Mouse (Mus musculus) limb, embryonic 13.5 days (tissue): ENCODE measurements around the gene Olfr965. TPM values are rescaled to one million over a fixed set of nuclear protein-coding genes. Genes with fewer than 3 reads are reported as not detected.
"Not testable (repeated sequence)": the region's sequence is repeated elsewhere in the genome, so short reads cannot be mapped to it uniquely, and the experiment has no call there.

Source experiments
- ATAC-seq: fragments of 200-750 bp; cut with Nextera tagmentation; 2 replicates; pipeline ENCODE4 v1.8.0; 2017; ENCODE audit warnings: low read depth, moderate number of reproducible peaks, moderate TSS enrichment; ENCODE audit not compliant: low FRiP score
- H3K27ac ChIP-seq: fragments of 300-500 bp; sonication (generic); 2 replicates; pipeline ENCODE4 v1.5.1; 2015; ENCODE audit warnings: inconsistent platforms, mild to moderate bottlenecking, moderate library complexity
- H3K27me3 ChIP-seq: fragments of 300-500 bp; sonication (generic); 2 replicates; pipeline ENCODE4 v1.6.1; 2015; ENCODE audit warnings: mild to moderate bottlenecking, inconsistent platforms
- H3K36me3 ChIP-seq: fragments of 300-500 bp; sonication (generic); 2 replicates; pipeline ENCODE4 v1.6.1; 2015; ENCODE audit warnings: inconsistent platforms, mild to moderate bottlenecking, moderate library complexity
- H3K4me1 ChIP-seq: fragments of 300-500 bp; sonication (generic); 2 replicates; pipeline ENCODE4 v1.6.1; 2015; ENCODE audit warnings: inconsistent platforms
- H3K4me2 ChIP-seq: fragments of 300-500 bp; sonication (generic); replicated peaks from 2 replicates; pipeline ENCODE4 v1.6.1; 2015; ENCODE audit warnings: inconsistent platforms, mild to moderate bottlenecking, moderate library complexity
- H3K4me3 ChIP-seq: fragments of 300-500 bp; sonication (generic); 2 replicates; pipeline ENCODE4 v1.5.1; 2015; ENCODE audit warnings: moderate library complexity, mild to moderate bottlenecking, inconsistent platforms
- H3K9ac ChIP-seq: fragments of 300-500 bp; sonication (generic); 2 replicates; pipeline ENCODE4 v1.6.1; 2015; ENCODE audit warnings: mild to moderate bottlenecking, inconsistent platforms
- H3K9me3 ChIP-seq: fragments of 300-500 bp; sonication (generic); 2 replicates; pipeline ENCODE4 v1.6.1; 2016; ENCODE audit warnings: inconsistent platforms
- WGBS: fragments of 180-500 bp; shearing (Covaris S2); methylation state at CpG from one replicate; pipeline ENCODE4 v1.1.7; 2015; 5-methylcytosine and 5-hydroxymethylcytosine counted together
- polyA plus RNA-seq: library from polyadenylated mRNA; unstranded; fragments of >200 nt; fragmentation: Nextera tagmentation; extraction: Ambion mirVana; gene quantifications from 2 replicates; pipeline ENCODE4 v1.2.1, GENCODE M21; 2015

Olfr965 gene
- not detected in 2 replicates for polyA plus RNA-seq

GRCm38 (mm10) chr9:39711053-39711452 is at the start of gene Olfr965:
Gene Olfr965, plus strand, starts transcription at chr9:39711353.
- no peaks in the 10 kb centered on the region for H3K4me1 ChIP-seq

GRCm38 (mm10) chr9:39666905-39667304 is 44.2 kb upstream of the Olfr965 start, which contains the start of gene Olfr963:
Gene Olfr963, plus strand, starts transcription at chr9:39667205.
- Histone ChIP-seq H3K27ac (no peak within 1 kb of the TSS), H3K36me3 (no peaks in the 10 kb centered on the region), H3K9me3 (no peaks in the 10 kb centered on the region; the same call in 1 of the 2 replicates), H3K4me1 (no peaks in the 10 kb centered on the region), H3K4me3 (no peak within 1 kb of the TSS), H3K4me2 (no peak within 1 kb of the TSS), H3K9ac (no peak within 1 kb of the TSS), H3K27me3 (no peaks in the 10 kb centered on the region)
- ATAC-seq, result no peak
- 88% methylated on average over 1 of the region's 1 CpGs for WGBS

More at GRCm38 (mm10) chr9:39711053-39711452, at the start of gene Olfr965:
- no peak within 1 kb of the TSS for H3K4me2 ChIP-seq
- no peaks in the 10 kb centered on the region for H3K36me3 ChIP-seq
- no peak within 1 kb of the TSS for H3K4me3 ChIP-seq
- no peaks in the 10 kb centered on the region for H3K27me3 ChIP-seq
- no peak for ATAC-seq
- no peak within 1 kb of the TSS for H3K9ac ChIP-seq
- no peak within 1 kb of the TSS for H3K27ac ChIP-seq
- no peaks in the 10 kb centered on the region for H3K9me3 ChIP-seq

- Histone ChIP-seq H3K4me2 (no peak overlapping the region), H3K9me3 (no peaks in the 10 kb centered on the region), H3K9ac (no peak overlapping the region), H3K27me3 (no peaks in the 10 kb centered on the region), H3K36me3 (no peaks in the 10 kb centered on the region), H3K4me3 (no peak overlapping the region), H3K27ac (no peak overlapping the region), H3K4me1 (no peaks in the 10 kb centered on the region)
- ATAC-seq, result no peak
- 71% methylated on average over 2 of the region's 2 CpGs for WGBS
Observed at GRCm38 (mm10) chr9:39669723-39670122, 41.4 kb upstream of the Olfr965 start.

- no peak for ATAC-seq
- WGBS, result 93% methylated on average over 2 of the region's 2 CpGs
- H3K4me1 ChIP-seq, result no peaks in the 10 kb centered on the region
- no peak overlapping the region for H3K9ac ChIP-seq
- H3K9me3 ChIP-seq, result no peaks in the 10 kb centered on the region
- no peak overlapping the region for H3K4me3 ChIP-seq
- H3K36me3 ChIP-seq, result no peaks in the 10 kb centered on the region
- H3K27me3 ChIP-seq, result no peaks in the 10 kb centered on the region
- no peak overlapping the region for H3K27ac ChIP-seq
- H3K4me2 ChIP-seq, result no peak overlapping the region
Observed at GRCm38 (mm10) chr9:39674820-39675219, 36.3 kb upstream of the Olfr965 start.

GRCm38 (mm10) chr9:39678557-39678956 is 32.6 kb upstream of the Olfr965 start:
- Histone ChIP-seq H3K27me3 (no peaks in the 10 kb centered on the region), H3K4me3 (no peak overlapping the region), H3K9me3 (no peaks in the 10 kb centered on the region), H3K4me1 (no peaks in the 10 kb centered on the region), H3K9ac (no peak overlapping the region), H3K4me2 (no peak overlapping the region), H3K36me3 (no peaks in the 10 kb centered on the region), H3K27ac (no peak overlapping the region)
- 89% methylated on average over 2 of the region's 2 CpGs for WGBS
- no peak for ATAC-seq

GRCm38 (mm10) chr9:39679280-39679679 is 31.9 kb upstream of the Olfr965 start:
- H3K4me3 ChIP-seq, result no peak overlapping the region
- ATAC-seq, result no peak

GRCm38 (mm10) chr9:39701123-39701522 is 10.0 kb upstream of the Olfr965 start:
- not testable (repeated sequence) for H3K27ac ChIP-seq, H3K9ac ChIP-seq, H3K27me3 ChIP-seq, ATAC-seq, H3K36me3 ChIP-seq, H3K9me3 ChIP-seq, H3K4me1 ChIP-seq, H3K4me2 ChIP-seq, H3K4me3 ChIP-seq
- WGBS, result 83% methylated on average over 8 of the region's 8 CpGs

More at GRCm38 (mm10) chr9:39679280-39679679, 31.9 kb upstream of the Olfr965 start:
- Histone ChIP-seq H3K27me3 (no peaks in the 10 kb centered on the region), H3K9me3 (no peaks in the 10 kb centered on the region), H3K9ac (no peak overlapping the region), H3K4me2 (no peak overlapping the region), H3K27ac (no peak overlapping the region), H3K36me3 (no peaks in the 10 kb centered on the region), H3K4me1 (no peaks in the 10 kb centered on the region)
- 60% methylated on average over 2 of the region's 2 CpGs for WGBS

- Histone ChIP-seq H3K4me3 (no peak within 1 kb of the TSS), H3K27ac (no peak within 1 kb of the TSS), H3K9ac (no peak within 1 kb of the TSS), H3K27me3 (no peaks in the 10 kb centered on the region), H3K4me2 (no peak within 1 kb of the TSS), H3K4me1 (no peaks in the 10 kb centered on the region), H3K9me3 (no peaks in the 10 kb centered on the region), H3K36me3 (no peaks in the 10 kb centered on the region)
- no peak for ATAC-seq
Observed at GRCm38 (mm10) chr9:39707017-39707416, 4.1 kb upstream of the Olfr965 start, which contains the start of gene Olfr149. Gene Olfr149, minus strand, starts transcription at chr9:39707117.

- H3K4me3 ChIP-seq, result no peak overlapping the region
- no peak for ATAC-seq
- no peaks in the 10 kb centered on the region for H3K27me3 ChIP-seq
- no peaks in the 10 kb centered on the region for H3K36me3 ChIP-seq
- H3K27ac ChIP-seq, result no peak overlapping the region
- no peaks in the 10 kb centered on the region for H3K9me3 ChIP-seq
- H3K9ac ChIP-seq, result no peak overlapping the region
- H3K4me2 ChIP-seq, result no peak overlapping the region
- WGBS, result 66% methylated on average over 3 of the region's 3 CpGs
- H3K4me1 ChIP-seq, result no peaks in the 10 kb centered on the region
Observed at GRCm38 (mm10) chr9:39708958-39709357, 2.2 kb upstream of the Olfr965 start.

- Histone ChIP-seq H3K27ac (no peak within 1 kb of the TSS), H3K27me3 (no peaks in the 10 kb centered on the region), H3K4me2 (no peak within 1 kb of the TSS), H3K4me3 (no peak within 1 kb of the TSS), H3K36me3 (no peaks in the 10 kb centered on the region), H3K9me3 (no peaks in the 10 kb centered on the region), H3K9ac (no peak within 1 kb of the TSS), H3K4me1 (no peaks in the 10 kb centered on the region)
- no peak for ATAC-seq
Observed at GRCm38 (mm10) chr9:39730678-39731077, 19.5 kb downstream of the Olfr965 start, which contains the start of gene Olfr150. Gene Olfr150, plus strand, starts transcription at chr9:39730978.

GRCm38 (mm10) chr9:39740741-39741140 is 29.6 kb downstream of the Olfr965 start:
- ATAC-seq, result no peak
- Histone ChIP-seq H3K4me1 (no peaks in the 10 kb centered on the region), H3K36me3 (no peaks in the 10 kb centered on the region), H3K27me3 (no peaks in the 10 kb centered on the region), H3K4me2 (no peak overlapping the region), H3K9me3 (no peaks in the 10 kb centered on the region), H3K4me3 (no peak overlapping the region), H3K9ac (no peak overlapping the region), H3K27ac (no peak overlapping the region)
- 86% methylated on average over 1 of the region's 1 CpGs for WGBS

- Histone ChIP-seq H3K9me3 (no peaks in the 10 kb centered on the region), H3K27me3 (no peaks in the 10 kb centered on the region), H3K9ac (no peak within 1 kb of the TSS), H3K4me2 (no peak within 1 kb of the TSS), H3K4me1 (no peaks in the 10 kb centered on the region), H3K4me3 (no peak within 1 kb of the TSS), H3K27ac (no peak within 1 kb of the TSS), H3K36me3 (no peaks in the 10 kb centered on the region)
- ATAC-seq, result no peak
Observed at GRCm38 (mm10) chr9:39745949-39746348, 34.8 kb downstream of the Olfr965 start, which contains the start of gene Olfr967. Gene Olfr967, plus strand, starts transcription at chr9:39746249.

GRCm38 (mm10) chr9:39746428-39746827 is 35.3 kb downstream of the Olfr965 start:
- H3K4me3 ChIP-seq, result no peak overlapping the region
- no peak overlapping the region for H3K4me2 ChIP-seq
- H3K27me3 ChIP-seq, result no peaks in the 10 kb centered on the region
- H3K36me3 ChIP-seq, result no peaks in the 10 kb centered on the region
- no peaks in the 10 kb centered on the region for H3K9me3 ChIP-seq
- no peaks in the 10 kb centered on the region for H3K4me1 ChIP-seq
- WGBS, result 86% methylated on average over 1 of the region's 1 CpGs
- ATAC-seq, result no peak
- H3K27ac ChIP-seq, result no peak overlapping the region
- H3K9ac ChIP-seq, result no peak overlapping the region
